Mouse (Mus musculus) megakaryocyte-erythroid progenitor cell, adult 5-6 weeks (primary cell): ENCODE measurements around the gene Capzb. TPM values are rescaled to one million over a fixed set of nuclear protein-coding genes. Genes with fewer than 3 reads are reported as not detected.

Experiments
- ATAC-seq: replicated peaks from 2 replicates; pipeline ENCODE4 v1.8.0; 2016; ENCODE audit warnings: mild to moderate bottlenecking, inconsistent platforms; ENCODE audit not compliant: severe bottlenecking, poor library complexity, low FRiP score, low TSS enrichment
- total RNA-seq, 2 experiments: library from RNA; stranded (forward) in 1 of 2; stranded (reverse) in 1 of 2; fragments of 200-1000, 215-1000 nt in 1 of 2; fragments of >200 nt in 1 of 2; fragmentation: Nextera tagmentation in 1 of 2; gene quantifications; 2 replicates each; pipeline ENCODE4 v1.2.3; 2014 to 2017

The Capzb gene
- 216 and 230 TPM in 2 replicates for total RNA-seq (2014; fragmentation: Nextera tagmentation)
- 90.1 and 113 TPM in 2 replicates for total RNA-seq (2017)

- ATAC-seq: peak; percentile 82
Observed at GRCm38 (mm10) chr4:139192499-139193175, at the start of gene Capzb. TSS of gene Capzb (plus strand) at chr4:139192899.

- no peak for ATAC-seq
Observed at GRCm38 (mm10) chr4:139142985-139143384, 49.7 kb upstream of the Capzb start.

GRCm38 (mm10) chr4:139144577-139144976, 48.1 kb upstream of the Capzb start:
- ATAC-seq: no peak

GRCm38 (mm10) chr4:139145156-139145555, 47.5 kb upstream of the Capzb start:
- no peak for ATAC-seq

- ATAC-seq: no peak
Observed at GRCm38 (mm10) chr4:139146760-139147159, 45.9 kb upstream of the Capzb start.

- ATAC-seq: no peak
Observed at GRCm38 (mm10) chr4:139151370-139151769, 41.3 kb upstream of the Capzb start.

GRCm38 (mm10) chr4:139154576-139155307, 38.0 kb upstream of the Capzb start:
- no peak for ATAC-seq

- ATAC-seq: no peak
Observed at GRCm38 (mm10) chr4:139156538-139156937, 36.2 kb upstream of the Capzb start.

- ATAC-seq: no peak
Observed at GRCm38 (mm10) chr4:139158350-139158749, 34.3 kb upstream of the Capzb start.

- no peak for ATAC-seq
Observed at GRCm38 (mm10) chr4:139161076-139161475, 31.6 kb upstream of the Capzb start.

GRCm38 (mm10) chr4:139164082-139164481, 28.6 kb upstream of the Capzb start:
- ATAC-seq: no peak

- no peak for ATAC-seq
Observed at GRCm38 (mm10) chr4:139165259-139165658, 27.4 kb upstream of the Capzb start.

- ATAC-seq: no peak
Observed at GRCm38 (mm10) chr4:139166244-139166643, 26.5 kb upstream of the Capzb start.

GRCm38 (mm10) chr4:139167107-139167506, 25.6 kb upstream of the Capzb start:
- ATAC-seq: no peak

- peak; percentile 89 for ATAC-seq
Observed at GRCm38 (mm10) chr4:139168985-139169747, 23.5 kb upstream of the Capzb start.

- ATAC-seq: no peak
Observed at GRCm38 (mm10) chr4:139169748-139170279, 22.9 kb upstream of the Capzb start.

- no peak for ATAC-seq
Observed at GRCm38 (mm10) chr4:139175061-139175971, 17.4 kb upstream of the Capzb start.

GRCm38 (mm10) chr4:139176023-139176422, 16.7 kb upstream of the Capzb start:
- 0 out of 2 replicates have a peak, but pooled peaks have one; percentile 9 for ATAC-seq

- no peak for ATAC-seq
Observed at GRCm38 (mm10) chr4:139177921-139178320, 14.8 kb upstream of the Capzb start.
